Mouse (Mus musculus) heart, postnatal 36 days (tissue): ENCODE results near the gene Zbtb1. TPM values are rescaled to one million over a fixed set of nuclear protein-coding genes. Genes with fewer than 3 reads are reported as not detected.

Experiments used
- DNase-seq, 2 experiments: peaks; one replicate each; pipeline ENCODE4 v3.0.0; 2021 to 2022
- intact Hi-C: fragments of 180-260 bp; cut with DNase I; formaldehyde crosslinking; loops from one replicate; pipeline ENCODE4 v1.15.1; 2025
- total RNA-seq, 2 experiments: library from RNA; stranded (reverse); gene quantifications; 2 replicates each; pipeline ENCODE4 v1.2.3; 2021

The Zbtb1 gene
- total RNA-seq, 2 experiments from 2014 or later, result 3.5 to 4.2 TPM

- DNase-seq, result no peak
- intact Hi-C loops, result no loop called here
Observed at GRCm38 (mm10) chr12:76444862-76445261, 74.8 kb downstream of the Zbtb1 start.

GRCm38 (mm10) chr12:76446201-76446600 lies 76.1 kb downstream of the Zbtb1 start:
- intact Hi-C loops, result no loop called here

More at GRCm38 (mm10) chr12:76446201-76446600, 76.1 kb downstream of the Zbtb1 start:
- no peak for DNase-seq

Other genes with a start within 250 kb of the Zbtb1 start
- not detected for gene Esr2, start 193.0 kb upstream of the Zbtb1 start, total RNA-seq
- gene Tex21, start 123.5 kb upstream of the Zbtb1 start, total RNA-seq, result not detected
- gene Mthfd1, start 115.0 kb upstream of the Zbtb1 start, total RNA-seq, result 10 to 100 TPM; 28.4 to 28.9 TPM
- gene Akap5, start 45.4 kb upstream of the Zbtb1 start, total RNA-seq, result 1 to 10 TPM; 1.7 to 2.2 TPM
- 10 to 100 TPM in 1 of 2 experiments, 1 to 10 TPM in 1; 5.4 to 10.4 TPM for gene Zbtb25, start 664 bp upstream of the Zbtb1 start, total RNA-seq
- gene Hspa2, start 33.9 kb downstream of the Zbtb1 start, total RNA-seq, result 1 to 10 TPM; 5.7 to 7.8 TPM
- not detected for gene Ppp1r36, start 47.3 kb downstream of the Zbtb1 start, total RNA-seq
- 10 to 100 TPM; 13.2 to 15.2 TPM for gene Plekhg3, start 160.6 kb downstream of the Zbtb1 start, total RNA-seq